Mouse (Mus musculus): Measurements from ENCODE around the gene 1700022I11Rik.

The 1700022I11Rik gene

DNA sequence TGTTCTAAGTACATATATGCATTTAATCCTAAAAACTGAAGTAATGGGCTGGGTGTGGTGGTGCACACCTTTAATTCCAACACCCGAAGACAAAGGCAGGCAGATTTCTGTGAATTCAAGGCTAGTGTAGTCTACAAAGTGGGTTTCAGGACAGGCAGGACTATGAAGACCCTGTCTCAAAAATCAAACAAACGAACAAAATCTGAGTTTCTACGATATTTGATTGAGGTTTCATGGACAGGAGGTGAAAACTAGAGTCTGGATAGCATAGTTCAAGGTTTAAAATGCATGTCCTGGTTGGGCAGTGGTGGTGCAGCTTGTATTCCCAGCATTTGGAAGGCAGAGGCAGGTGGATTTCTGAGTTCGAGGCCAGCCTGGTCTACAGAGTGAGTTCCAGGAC lies at the start of gene 1700022I11Rik:
1700022I11Rik (plus strand) TSS at position 301 of the 400 bp plus-strand sequence.
- no peak for DNase-seq (ENCODE audit: low spot score)

DNA sequence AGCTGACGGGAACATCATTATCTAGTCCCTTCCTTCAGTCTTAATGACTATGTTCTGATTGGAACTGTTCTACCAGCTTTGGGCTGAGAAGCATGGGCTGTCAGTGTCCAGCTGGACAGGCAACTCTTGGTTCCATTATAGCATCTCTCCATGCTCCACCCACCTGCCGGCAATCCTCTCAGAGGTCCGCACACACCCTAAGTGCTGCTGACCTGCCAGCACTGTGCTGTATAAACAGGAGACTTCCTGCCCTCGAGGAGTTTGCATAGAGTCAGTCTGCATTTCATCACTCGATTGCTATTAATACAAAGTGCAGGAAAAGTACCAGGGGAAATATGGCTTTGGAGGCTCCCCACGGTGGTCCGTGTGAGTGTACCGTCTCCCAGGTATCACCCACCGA lies 48.7 kb upstream of the 1700022I11Rik start:
- DNase-seq (ENCODE audit: low spot score) = no peak

DNA sequence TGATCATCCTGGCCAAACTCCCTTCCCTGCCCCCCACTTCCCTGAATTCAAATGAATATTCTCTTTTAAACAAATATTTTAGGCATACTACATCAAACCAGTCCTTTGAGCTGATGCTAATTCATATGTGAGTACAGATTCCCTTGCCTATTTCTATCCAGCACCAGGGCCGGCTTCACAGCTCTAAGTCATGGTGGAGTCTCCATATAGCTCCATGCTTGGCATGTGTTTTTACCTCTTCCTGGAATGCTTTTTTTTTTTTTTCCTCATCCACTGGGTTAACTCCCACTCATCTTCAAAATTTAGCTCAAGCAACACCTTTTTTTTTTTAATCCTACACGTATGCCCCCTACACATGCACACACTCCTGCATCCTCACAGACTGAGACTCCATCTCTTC lies 47.9 kb upstream of the 1700022I11Rik start:
- DNase-seq (ENCODE audit: low spot score) = no peak

DNA sequence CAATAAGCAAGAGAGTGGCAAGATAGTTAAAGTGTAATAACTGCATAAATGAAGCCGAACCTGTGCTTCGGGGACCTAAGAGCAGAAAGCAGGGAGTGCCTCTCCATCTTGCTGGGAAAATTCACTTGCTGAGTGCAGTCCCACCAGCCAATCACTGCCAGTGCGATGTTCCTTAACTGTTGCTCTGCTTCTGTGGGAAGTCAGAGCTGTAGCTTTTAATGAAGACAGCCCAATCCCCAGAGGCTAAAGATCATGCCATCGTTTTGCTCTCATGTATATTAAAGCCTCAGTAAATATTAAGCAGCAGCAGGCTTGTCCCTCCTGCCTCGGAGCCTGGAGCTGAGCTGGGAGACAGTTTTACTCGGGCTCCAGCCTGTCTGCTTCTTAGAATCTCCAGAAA lies 47.3 kb upstream of the 1700022I11Rik start:
- DNase-seq (ENCODE audit: low spot score) = no peak

DNA sequence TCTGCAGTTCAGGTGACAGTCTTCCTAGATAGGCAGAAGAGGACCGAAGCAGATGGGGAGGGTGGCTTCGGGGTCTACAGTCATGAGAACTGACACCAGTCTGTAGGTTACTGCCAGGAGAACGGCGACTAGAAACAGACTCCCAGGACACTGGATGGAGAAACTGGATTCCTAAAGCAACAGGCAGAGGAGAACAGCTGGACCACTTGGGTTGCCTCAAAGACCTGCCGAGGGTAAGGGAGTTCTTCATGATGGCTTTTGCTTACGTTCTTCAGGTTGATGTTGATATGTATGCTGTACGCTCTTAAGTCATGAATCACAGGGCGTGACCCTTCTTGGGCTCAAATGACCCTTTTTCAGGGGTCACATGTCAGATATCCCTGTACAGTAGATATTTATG lies 46.9 kb upstream of the 1700022I11Rik start:
- no peak for DNase-seq (ENCODE audit: low spot score)

- no peak for DNase-seq (ENCODE audit: low spot score)
Measured at GRCm38 (mm10) chr4:42924095-42924710, 45.2 kb upstream of the 1700022I11Rik start.

DNA sequence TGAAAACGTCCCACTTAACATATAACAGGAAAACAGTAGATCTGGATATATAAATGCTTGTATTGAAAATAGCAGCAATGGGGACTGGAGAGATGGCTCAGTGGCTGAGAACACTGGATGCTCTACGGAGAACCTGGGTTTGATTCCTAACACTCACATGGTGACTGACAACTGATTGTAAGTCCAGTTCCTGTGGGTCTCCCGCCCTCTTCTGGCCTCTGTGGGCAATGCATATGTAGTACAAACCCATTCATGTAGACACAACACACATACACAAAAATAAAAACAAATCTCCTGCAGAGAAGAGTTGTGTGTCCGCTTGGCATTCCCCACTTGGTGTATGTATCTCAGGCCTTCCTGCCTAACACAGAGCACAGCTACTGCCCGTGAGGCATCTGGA lies 41.2 kb upstream of the 1700022I11Rik start:
- DNase-seq (ENCODE audit: low spot score) = no peak

- DNase-seq (ENCODE audit: low spot score) = no peak
Measured at GRCm38 (mm10) chr4:42928952-42929351, 40.5 kb upstream of the 1700022I11Rik start.

DNA sequence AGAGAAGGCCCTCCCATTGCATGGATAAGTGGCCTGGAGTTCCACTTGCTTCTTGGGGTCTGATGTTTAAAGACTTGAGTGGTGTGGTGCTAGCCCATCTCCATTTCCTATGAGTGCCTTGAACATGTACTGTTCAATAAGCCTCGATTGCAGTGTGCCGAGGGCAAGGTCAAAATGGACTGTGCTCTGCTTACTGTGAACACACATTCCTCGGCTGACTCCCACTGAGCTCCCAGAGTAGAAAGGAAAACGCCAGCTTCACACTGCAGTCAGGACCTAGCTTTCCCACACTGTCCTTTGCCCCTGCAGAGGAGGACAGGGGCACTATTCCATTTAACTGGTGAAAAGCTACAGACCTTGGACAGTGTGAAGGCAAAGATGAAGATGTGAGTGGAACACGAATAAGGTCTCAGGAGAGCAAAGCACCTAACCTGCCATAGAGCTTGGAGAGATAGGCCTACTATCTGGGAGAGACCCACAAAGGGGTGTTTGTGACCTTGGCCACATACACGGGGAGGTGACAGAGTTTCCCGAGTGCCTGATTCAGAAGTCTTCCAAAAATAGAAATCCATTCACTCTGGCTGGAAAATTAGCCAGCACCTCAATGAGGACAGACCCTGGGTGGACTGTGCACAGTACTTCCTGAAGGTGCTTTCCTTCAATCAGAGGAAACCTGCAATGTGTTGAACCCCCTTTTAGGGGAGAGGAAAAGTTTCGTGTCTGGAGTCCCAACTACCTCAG lies 37.0 kb upstream of the 1700022I11Rik start:
- no peak for DNase-seq (ENCODE audit: low spot score)

DNA sequence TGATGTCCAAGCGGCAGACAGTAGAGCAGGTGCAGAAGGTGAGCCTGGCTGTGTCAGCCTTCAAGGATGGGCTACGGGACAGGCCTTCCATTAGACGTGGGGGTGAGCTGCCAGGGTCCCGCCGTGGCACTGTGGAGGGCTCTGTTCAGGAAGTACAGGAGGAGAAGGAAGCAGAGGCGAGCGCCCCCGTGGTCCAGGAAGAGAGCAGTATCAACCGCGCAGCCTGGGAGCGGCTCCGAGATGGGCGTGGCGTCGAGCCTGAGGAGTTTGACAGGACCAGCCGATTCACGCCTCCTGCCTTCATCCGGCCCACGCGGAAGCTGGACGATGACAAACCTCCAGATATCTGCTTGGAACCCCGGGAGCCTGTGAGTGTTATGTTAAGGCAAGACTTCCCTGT lies 35.8 kb upstream of the 1700022I11Rik start:
- DNase-seq (ENCODE audit: low spot score) = no peak

DNA sequence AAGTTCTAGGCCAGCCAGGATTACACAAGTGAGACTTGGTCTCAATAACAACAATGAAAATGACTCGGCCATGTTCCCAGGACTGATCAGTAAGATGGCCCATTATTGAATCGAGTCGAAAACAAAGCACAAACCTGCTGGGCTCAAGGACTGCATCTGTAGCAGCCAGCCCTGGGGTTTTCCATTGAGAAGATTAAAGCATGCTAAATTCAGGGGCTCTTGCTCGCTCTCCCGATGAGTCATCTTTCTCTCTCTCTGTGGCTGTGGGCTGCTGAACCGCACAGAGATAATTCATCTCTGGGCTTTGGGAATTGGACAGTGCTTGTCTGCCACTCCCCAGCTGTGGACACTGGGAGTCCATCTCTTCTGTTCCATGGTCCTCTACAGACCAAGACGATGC lies 28.0 kb upstream of the 1700022I11Rik start:
- no peak for DNase-seq (ENCODE audit: low spot score)

GRCm38 (mm10) chr4:42943341-42943740 lies 26.1 kb upstream of the 1700022I11Rik start:
- no peak for DNase-seq (ENCODE audit: low spot score)

DNA sequence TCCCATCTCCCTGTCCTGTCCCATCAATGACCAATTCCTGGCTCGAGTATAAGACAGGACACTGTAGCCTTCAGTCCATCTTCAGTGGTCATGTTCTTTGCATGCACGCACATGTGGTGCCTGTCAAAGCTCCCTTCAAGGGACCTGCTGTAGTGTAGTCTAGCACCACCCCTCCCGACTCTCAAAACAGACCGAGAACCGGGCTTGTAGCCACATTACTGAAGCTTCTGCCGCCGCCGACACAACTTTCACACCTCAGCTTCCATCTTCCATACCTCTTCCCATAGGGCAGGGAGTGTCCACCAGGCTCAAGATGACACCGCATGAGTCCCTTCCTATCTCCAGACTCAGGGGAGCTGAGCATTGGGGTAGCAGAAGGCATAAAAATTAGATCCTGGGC lies 25.2 kb upstream of the 1700022I11Rik start:
- no peak for DNase-seq (ENCODE audit: low spot score)

DNA sequence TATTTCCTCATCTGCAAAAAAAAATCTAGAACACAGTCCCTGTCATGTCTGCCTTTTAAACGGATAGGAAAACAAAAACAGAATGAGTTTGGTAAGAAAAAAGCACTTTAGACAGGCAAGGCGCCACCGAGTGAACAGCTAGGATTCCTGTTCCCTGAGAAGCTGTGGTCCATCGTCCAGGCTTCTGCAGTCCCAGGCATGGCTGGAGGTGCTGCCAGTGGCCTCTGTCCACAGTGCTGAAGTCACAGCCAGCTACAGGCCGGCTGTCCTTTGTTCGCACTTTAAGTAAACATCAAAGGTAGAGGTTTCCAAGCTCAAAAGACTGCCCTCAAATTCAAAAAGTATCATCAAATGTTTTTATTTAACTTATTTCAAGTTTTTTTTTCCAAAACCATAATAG lies 24.4 kb upstream of the 1700022I11Rik start:
- no peak for DNase-seq (ENCODE audit: low spot score)

- DNase-seq (ENCODE audit: low spot score) = no peak
Measured at GRCm38 (mm10) chr4:42945445-42945844, 24.0 kb upstream of the 1700022I11Rik start.

- no peak for DNase-seq (ENCODE audit: low spot score)
Measured at GRCm38 (mm10) chr4:42945952-42946351, 23.5 kb upstream of the 1700022I11Rik start.

DNA sequence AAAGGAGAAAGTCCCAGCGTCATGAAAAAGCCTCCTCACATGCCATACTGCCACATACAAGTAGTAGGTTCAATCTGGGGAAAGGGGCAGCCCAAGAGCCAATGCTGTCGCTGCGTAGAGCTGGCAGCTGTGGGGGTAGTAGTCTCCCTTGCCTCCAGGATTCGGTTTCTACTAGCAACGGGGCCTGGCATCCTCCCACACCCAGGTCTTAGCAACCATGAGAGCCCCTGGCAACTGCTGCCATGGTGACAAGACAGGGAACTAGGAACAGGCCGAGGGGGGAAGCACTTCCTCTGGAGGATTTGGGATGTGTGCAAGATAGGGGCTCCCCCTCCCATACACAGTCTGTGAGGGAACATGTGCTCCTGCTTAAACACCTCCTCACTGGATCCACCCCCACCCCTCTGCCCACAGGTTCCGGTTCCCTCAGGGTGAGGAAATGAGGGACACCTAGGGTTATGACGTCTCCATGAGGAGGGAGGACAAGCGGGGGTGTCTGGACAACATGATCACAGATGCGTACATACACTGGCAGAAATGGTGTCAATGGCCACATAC lies 22.6 kb upstream of the 1700022I11Rik start:
- DNase-seq (ENCODE audit: low spot score) = no peak

- DNase-seq (ENCODE audit: low spot score) = no peak
Measured at GRCm38 (mm10) chr4:42948527-42948926, 20.9 kb upstream of the 1700022I11Rik start.

DNA sequence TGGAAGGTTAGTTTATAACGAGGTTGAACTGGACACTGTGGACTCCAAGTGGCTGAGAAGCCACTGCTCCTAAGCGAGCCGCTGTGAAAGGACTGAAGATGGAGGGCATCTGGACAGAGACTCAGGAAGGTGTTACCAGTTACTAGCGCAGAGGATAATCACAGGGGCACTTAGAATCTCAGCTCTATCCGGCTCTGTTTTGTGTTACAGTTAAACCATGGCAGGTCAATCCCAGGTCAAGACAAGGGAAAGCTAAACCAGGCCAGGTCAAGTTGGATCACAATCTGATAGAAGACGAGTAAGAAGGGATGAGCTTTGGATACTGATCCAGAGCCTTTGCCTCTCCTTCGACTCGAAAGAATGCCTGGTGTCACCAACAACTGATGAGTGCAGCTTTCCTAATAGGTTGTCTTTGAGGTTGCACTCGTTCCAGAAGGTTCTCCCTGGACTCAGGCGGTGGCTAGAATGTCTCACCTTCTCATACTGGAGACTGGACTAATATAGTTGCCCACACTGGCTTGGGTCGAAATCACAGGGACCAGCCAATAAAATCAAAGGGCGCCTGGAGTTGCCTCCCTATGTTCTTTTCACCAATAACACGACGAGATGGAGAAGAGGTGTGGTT lies 20.2 kb upstream of the 1700022I11Rik start:
- DNase-seq (ENCODE audit: low spot score) = no peak

- peak; percentile 98 for DNase-seq (ENCODE audit: low spot score)
Measured at GRCm38 (mm10) chr4:42949676-42950051, 19.7 kb upstream of the 1700022I11Rik start, which contains the start of gene Dnajb5. Gene Dnajb5, plus strand, starts transcription at chr4:42949814.

- peak; percentile 39 for DNase-seq (ENCODE audit: low spot score)
Measured at GRCm38 (mm10) chr4:42950065-42950558, 19.3 kb upstream of the 1700022I11Rik start.

All from ovary, postnatal 10 days (tissue).